Mouse (Mus musculus): ENCODE measurements around the gene Tmem102.

DNA sequence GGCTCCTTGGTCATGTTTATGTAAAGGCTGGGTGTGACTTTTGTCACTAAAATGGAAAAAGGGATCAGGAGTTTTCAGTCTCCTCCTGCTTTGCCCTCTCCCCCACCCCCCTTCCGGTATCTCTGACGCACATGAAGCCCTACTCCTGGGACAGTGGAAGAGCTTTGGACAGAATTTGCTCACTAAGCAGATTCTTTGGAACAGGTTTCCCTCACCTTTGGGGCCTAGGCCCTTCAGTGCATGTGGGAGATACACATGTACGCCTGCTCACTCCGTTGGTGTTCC lies 37.9 kb downstream of the Tmem102 start:
- no peak for TF ChIP-seq CTCF (IDR thresholded peaks at IDR 0.05; ENCODE audit: low read depth, low read length)
- no peak for TF ChIP-seq POLR2A (IDR thresholded peaks at IDR 0.05; ENCODE audit: insufficient read depth, low read length)
- TF ChIP-seq EP300 (IDR thresholded peaks at IDR 0.05; ENCODE audit: insufficient read depth, low read depth, low read length) = no peak
